Mouse (Mus musculus): ENCODE measurements around the gene Aars2.

Gene Aars2

GRCm38 (mm10) chr17:45544001-45544872 is 37.6 kb downstream of the Aars2 start:
- peak; percentile 74 to 78 for DNase-seq

- peak; percentile 70 to 75 for DNase-seq
Observed at GRCm38 (mm10) chr17:45544873-45545277, 38.2 kb downstream of the Aars2 start.

GRCm38 (mm10) chr17:45545278-45545961 is 38.8 kb downstream of the Aars2 start:
- peak; percentile 70 to 76 for DNase-seq

GRCm38 (mm10) chr17:45546941-45547340 is 40.3 kb downstream of the Aars2 start:
- peak; percentile 66 to 75 for DNase-seq

GRCm38 (mm10) chr17:45547461-45548190 is 41.0 kb downstream of the Aars2 start:
- DNase-seq: peak in 1 of 2 experiments; percentile 70

- peak; percentile 89 to 90 for DNase-seq
Observed at GRCm38 (mm10) chr17:45548541-45549512, 42.2 kb downstream of the Aars2 start.

- DNase-seq: peak; percentile 91 to 92
Observed at GRCm38 (mm10) chr17:45549617-45550181, 43.1 kb downstream of the Aars2 start, which contains the start of gene Tmem151b. Gene Tmem151b (minus strand): TSS chr17:45549677.

- DNase-seq: no peak
Observed at GRCm38 (mm10) chr17:45550253-45550652, 43.6 kb downstream of the Aars2 start.

- DNase-seq: no peak
Observed at GRCm38 (mm10) chr17:45551249-45551796, 44.7 kb downstream of the Aars2 start.

GRCm38 (mm10) chr17:45551816-45552451 is 45.3 kb downstream of the Aars2 start:
- peak; percentile 91 to 95 for DNase-seq

GRCm38 (mm10) chr17:45553065-45553464 is 46.4 kb downstream of the Aars2 start:
- no peak for DNase-seq

GRCm38 (mm10) chr17:45554420-45554819 is 47.8 kb downstream of the Aars2 start:
- no peak for DNase-seq

- DNase-seq: peak; percentile 97 to 98
Observed at GRCm38 (mm10) chr17:45555452-45556106, 48.9 kb downstream of the Aars2 start, which contains the start of gene Nfkbie. Gene Nfkbie (plus strand): TSS chr17:45555703.

GRCm38 (mm10) chr17:45556107-45556489 is 49.5 kb downstream of the Aars2 start:
- no peak for DNase-seq

GRCm38 (mm10) chr17:45556514-45557245 is 50.0 kb downstream of the Aars2 start:
- DNase-seq: no peak

- no peak for DNase-seq
Observed at GRCm38 (mm10) chr17:45557246-45557824, 50.7 kb downstream of the Aars2 start.

GRCm38 (mm10) chr17:45557998-45558862 is 51.6 kb downstream of the Aars2 start:
- DNase-seq: peak in 1 of 2 experiments; percentile 64
